Mouse (Mus musculus): ENCODE data around the gene Apol9b.
"Not testable (repeated sequence)": the region's sequence is repeated elsewhere in the genome, so short reads cannot be mapped to it uniquely, and the experiment has no call there.

- TF ChIP-seq CTCF (IDR thresholded peaks at IDR 0.05; ENCODE audit: borderline replicate concordance, extremely low read depth, insufficient read depth, insufficient read length); POLR2A (IDR thresholded peaks at IDR 0.05; ENCODE audit: borderline replicate concordance, extremely low read depth, insufficient read depth, insufficient read length, poor library complexity, severe bottlenecking): not testable (repeated sequence)
These were observed 5.1 kb downstream of the Apol9b start for GRCm38 (mm10) chr15:77733903-77734302.
